Mouse (Mus musculus) urinary bladder, adult 2 months (tissue): Measurements from ENCODE around the gene Vps13d. TPM values are rescaled to one million over a fixed set of nuclear protein-coding genes. Genes with fewer than 3 reads are reported as not detected.

Experiments
- DNase-seq: peaks from one replicate; pipeline ENCODE4 v3.0.0; 2022; ENCODE audit warnings: low spot score
- polyA plus RNA-seq: library from polyadenylated mRNA; depleted of rRNA; stranded (reverse); fragments of >200 nt; gene quantifications from 2 replicates; pipeline ENCODE4 v1.2.3, GENCODE M21; 2012

Vps13d gene
- polyA plus RNA-seq, 1 experiment: 39.3 TPM

GRCm38 (mm10) chr4:145037006-145037405 is 157.8 kb downstream of the Vps13d start:
- DNase-seq: no peak

- no peak for DNase-seq
Measured at GRCm38 (mm10) chr4:145035450-145035849, 159.4 kb downstream of the Vps13d start.

GRCm38 (mm10) chr4:145034506-145035243 is 160.1 kb downstream of the Vps13d start:
- no peak for DNase-seq

- no peak for DNase-seq
Measured at GRCm38 (mm10) chr4:145033392-145033791, 161.4 kb downstream of the Vps13d start.

- no peak for DNase-seq
Measured at GRCm38 (mm10) chr4:145032637-145033036, 162.2 kb downstream of the Vps13d start.

- DNase-seq: no peak
Measured at GRCm38 (mm10) chr4:145031510-145031909, 163.3 kb downstream of the Vps13d start.

GRCm38 (mm10) chr4:145026449-145026851 is 168.4 kb downstream of the Vps13d start:
- DNase-seq: no peak

- DNase-seq: no peak
Measured at GRCm38 (mm10) chr4:145025409-145025762, 169.4 kb downstream of the Vps13d start.

- DNase-seq: no peak
Measured at GRCm38 (mm10) chr4:145024694-145025408, 170.0 kb downstream of the Vps13d start.

- DNase-seq: no peak
Measured at GRCm38 (mm10) chr4:145023911-145024310, 170.9 kb downstream of the Vps13d start.

GRCm38 (mm10) chr4:145022815-145023214 is 172.0 kb downstream of the Vps13d start:
- no peak for DNase-seq

GRCm38 (mm10) chr4:145022211-145022610 is 172.6 kb downstream of the Vps13d start:
- no peak for DNase-seq

- DNase-seq: no peak
Measured at GRCm38 (mm10) chr4:145020383-145020782, 174.4 kb downstream of the Vps13d start.

GRCm38 (mm10) chr4:145019121-145019714 is 175.6 kb downstream of the Vps13d start:
- no peak for DNase-seq

- DNase-seq: no peak
Measured at GRCm38 (mm10) chr4:145017745-145018144, 177.1 kb downstream of the Vps13d start.

- DNase-seq: no peak
Measured at GRCm38 (mm10) chr4:145016669-145017068, 178.1 kb downstream of the Vps13d start.

- DNase-seq: no peak
Measured at GRCm38 (mm10) chr4:145014632-145014960, 180.2 kb downstream of the Vps13d start.

- no peak for DNase-seq
Measured at GRCm38 (mm10) chr4:145013760-145014631, 180.8 kb downstream of the Vps13d start.

GRCm38 (mm10) chr4:145013187-145013586 is 181.6 kb downstream of the Vps13d start:
- DNase-seq: no peak

- no peak for DNase-seq
Measured at GRCm38 (mm10) chr4:145011156-145011555, 183.6 kb downstream of the Vps13d start.

- DNase-seq: no peak
Measured at GRCm38 (mm10) chr4:145009934-145010333, 184.9 kb downstream of the Vps13d start.

GRCm38 (mm10) chr4:145009437-145009836 is 185.4 kb downstream of the Vps13d start:
- DNase-seq: no peak
